Mouse (Mus musculus): ENCODE results near the gene Suclg2. TPM values are rescaled to one million over a fixed set of nuclear protein-coding genes. Genes with fewer than 3 reads are reported as not detected.
A peak's percentile ranks its signal among the peaks of the same experiment; 100 is the strongest.

Gene Suclg2
- total RNA-seq, 2 experiments from 2014 or later: 14.1 to 17.3 TPM

DNA sequence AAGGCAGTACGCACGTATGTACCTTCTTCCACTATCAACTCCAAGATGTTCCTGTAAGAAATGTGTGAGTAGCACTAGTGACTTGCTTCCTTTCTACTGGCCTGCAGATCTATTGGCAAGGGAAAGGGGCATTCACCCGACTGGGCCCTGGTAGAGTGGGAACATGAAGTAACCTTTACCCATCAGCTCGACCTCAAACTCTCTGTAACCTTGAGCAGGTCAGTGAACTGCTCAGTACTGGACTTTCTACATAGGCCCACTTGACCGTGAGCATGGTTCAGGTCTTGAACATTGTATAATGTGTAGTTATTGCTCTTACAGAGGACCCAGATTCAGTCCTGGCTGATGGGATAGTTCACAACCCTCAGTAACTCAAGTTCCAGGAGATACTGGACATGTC is 2.1 kb downstream of the Suclg2 start:
- H3K4me3 ChIP-seq: no peak overlapping the region
- no peak for TF ChIP-seq CTCF (IDR thresholded peaks at IDR 0.05)
- intact Hi-C loops (cut with DNase I): loop anchor here (10.0 kb wide), 2 partner anchors 378 to 518 kb away; no protein-coding TSS in a partner anchor
- DNase-seq (ENCODE audit: extremely low spot score in 1 of 2, low spot score in 2 of 2): no peak
- no peak overlapping the region for H3K27ac ChIP-seq

DNA sequence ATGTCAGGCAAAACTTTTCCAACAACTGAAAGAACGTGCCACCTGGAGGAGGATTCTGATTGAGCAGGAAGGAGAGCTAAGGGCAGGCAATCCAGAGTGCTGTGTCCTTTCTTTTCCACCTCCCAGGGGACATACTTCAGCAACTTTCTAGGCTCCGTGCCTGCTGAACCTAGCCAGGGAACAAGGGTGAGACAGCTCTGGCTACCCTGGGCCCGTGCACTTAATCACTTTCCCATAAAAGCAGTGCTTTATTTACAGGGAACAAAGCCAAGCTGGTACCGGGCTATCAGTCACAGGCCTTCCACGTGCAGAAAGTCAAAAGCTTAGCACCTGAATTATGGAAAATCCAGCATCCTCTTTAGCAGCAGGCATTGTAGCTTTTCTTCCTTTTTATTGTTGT is 5.4 kb downstream of the Suclg2 start:
- DNase-seq (ENCODE audit: extremely low spot score in 1 of 2, low spot score in 2 of 2): no peak
- no peak overlapping the region for H3K27ac ChIP-seq
- TF ChIP-seq CTCF (IDR thresholded peaks at IDR 0.05): no peak
- H3K4me3 ChIP-seq: no peak overlapping the region
- intact Hi-C loops (cut with DNase I): loop anchor here (10.0 kb wide), 2 partner anchors 382 to 522 kb away; no protein-coding TSS in a partner anchor

DNA sequence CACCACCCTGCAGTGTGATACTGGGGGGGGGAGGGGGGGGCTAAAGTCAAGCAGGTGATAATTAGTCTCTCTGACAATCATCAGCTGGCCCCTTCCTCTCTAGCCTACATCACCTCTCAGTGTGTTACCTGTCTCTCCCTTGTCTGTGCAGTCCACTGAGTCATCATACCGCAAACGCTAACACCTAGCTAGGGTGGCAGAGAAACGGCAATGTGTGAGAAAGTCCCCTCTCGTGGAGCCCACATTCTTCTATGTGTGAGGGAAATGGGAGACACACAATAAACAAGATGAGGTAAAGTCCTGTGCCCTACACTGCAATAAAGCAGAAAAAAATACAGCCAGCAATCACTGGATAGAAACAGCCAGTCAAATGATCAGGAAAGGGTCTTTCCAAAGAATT is 6.5 kb downstream of the Suclg2 start:
- intact Hi-C loops (cut with DNase I): loop anchor here (10.0 kb wide), 2 partner anchors 383 to 523 kb away; no protein-coding TSS in a partner anchor
- no peak for TF ChIP-seq CTCF (IDR thresholded peaks at IDR 0.05)
- no peak for DNase-seq (ENCODE audit: extremely low spot score in 1 of 2, low spot score in 2 of 2)
- Histone ChIP-seq H3K4me3 (no peak overlapping the region), H3K27ac (no peak overlapping the region)

DNA sequence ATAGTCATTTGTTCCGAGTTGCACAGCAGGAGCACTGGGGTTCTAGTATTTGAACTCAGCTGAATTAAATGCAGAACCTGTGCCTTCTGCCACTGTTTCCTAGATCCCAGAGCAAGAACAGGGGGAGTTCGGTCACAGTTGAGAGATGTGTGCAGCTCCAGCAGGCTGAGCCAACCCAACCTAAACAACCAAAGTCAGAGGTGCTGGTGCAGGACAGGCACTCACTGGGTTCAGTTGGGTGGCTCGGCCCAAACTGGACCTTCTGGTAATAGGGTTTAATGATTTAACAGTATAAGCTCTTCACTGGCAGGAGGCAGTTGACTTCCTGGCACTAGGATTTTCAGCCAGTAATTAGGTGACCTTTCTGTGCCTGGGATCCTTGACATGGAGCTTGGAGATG is 6.9 kb downstream of the Suclg2 start:
- H3K27ac ChIP-seq: no peak overlapping the region
- intact Hi-C loops (cut with DNase I): loop anchor here (10.0 kb wide), 2 partner anchors 383 to 523 kb away; no protein-coding TSS in a partner anchor
- no peak for TF ChIP-seq CTCF (IDR thresholded peaks at IDR 0.05)
- H3K4me3 ChIP-seq: no peak overlapping the region
- DNase-seq (ENCODE audit: extremely low spot score in 1 of 2, low spot score in 2 of 2): no peak

DNA sequence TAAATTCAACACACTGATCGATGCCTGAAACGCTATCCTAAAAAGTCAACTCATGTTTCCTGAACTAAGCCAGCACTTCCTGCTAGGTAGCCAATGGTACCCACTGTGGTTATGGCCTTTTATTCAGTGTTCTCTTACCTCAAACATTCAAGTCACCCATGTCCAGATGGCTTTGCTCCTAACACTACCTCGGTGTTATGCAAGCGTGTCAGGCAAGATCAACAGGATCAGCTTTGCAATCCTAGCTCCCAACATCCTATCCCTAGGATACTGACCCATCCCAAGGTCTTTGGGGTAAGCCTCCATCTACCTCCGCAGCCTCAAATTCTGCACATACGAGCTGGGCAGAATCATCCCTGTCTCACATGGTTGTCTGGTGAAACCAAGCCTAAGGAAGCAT is 7.7 kb downstream of the Suclg2 start:
- intact Hi-C loops (cut with DNase I): loop anchor here (10.0 kb wide), 2 partner anchors 384 to 524 kb away; no protein-coding TSS in a partner anchor

DNA sequence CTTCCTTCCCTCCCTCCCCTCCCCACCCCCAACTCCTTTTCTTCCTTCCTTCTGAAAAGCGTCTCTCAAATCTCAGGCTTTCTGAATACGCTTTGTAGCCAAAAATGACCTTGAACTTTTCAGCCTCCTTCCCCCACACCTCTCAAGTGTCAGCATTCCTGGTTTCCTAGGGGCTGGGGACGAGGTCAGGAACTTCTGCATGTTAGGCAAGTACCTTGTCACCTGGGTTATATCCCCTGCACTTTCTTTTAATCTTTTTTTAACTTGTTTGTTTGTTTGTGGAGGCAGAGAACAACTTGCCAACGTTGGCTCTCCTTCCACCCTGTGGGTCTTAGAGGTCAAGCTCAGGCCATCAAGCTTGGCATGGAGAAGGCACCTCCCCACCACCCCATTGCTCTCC is 9.1 kb downstream of the Suclg2 start:
- no peak for DNase-seq (ENCODE audit: extremely low spot score in 1 of 2, low spot score in 2 of 2)

More for the DNA sequence above, 7.7 kb downstream of the Suclg2 start:
- no peak for TF ChIP-seq CTCF (IDR thresholded peaks at IDR 0.05)
- no peak overlapping the region for H3K27ac ChIP-seq
- no peak for DNase-seq (ENCODE audit: extremely low spot score in 1 of 2, low spot score in 2 of 2)
- H3K4me3 ChIP-seq: no peak overlapping the region

DNA sequence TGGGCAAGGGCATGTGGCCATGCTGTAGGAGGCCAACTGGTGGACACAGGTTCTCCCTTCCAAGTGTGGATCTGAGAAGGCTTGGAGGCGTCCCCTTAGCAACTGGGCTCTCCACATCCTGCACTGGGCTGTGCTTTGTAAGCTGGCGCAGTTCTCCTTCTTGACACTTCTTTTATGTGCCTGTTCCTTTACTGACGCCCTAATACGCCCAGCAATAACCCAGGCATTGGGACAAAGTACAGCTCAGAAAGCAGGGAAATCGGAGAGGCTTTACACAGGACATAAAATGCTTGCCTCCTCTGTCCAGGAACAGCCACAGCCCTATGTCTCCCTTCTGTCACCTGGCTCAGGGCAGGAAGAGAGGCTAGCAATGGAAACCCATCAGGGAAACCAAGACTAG is 9.5 kb downstream of the Suclg2 start:
- Histone ChIP-seq H3K4me3 (no peak overlapping the region), H3K27ac (no peak overlapping the region)
- DNase-seq (ENCODE audit: extremely low spot score in 1 of 2, low spot score in 2 of 2): no peak
- intact Hi-C loops (cut with DNase I): no loop called here
- TF ChIP-seq CTCF (IDR thresholded peaks at IDR 0.05): no peak

More for the DNA sequence above, 9.1 kb downstream of the Suclg2 start:
- Histone ChIP-seq H3K27ac (no peak overlapping the region), H3K4me3 (no peak overlapping the region)
- TF ChIP-seq CTCF (IDR thresholded peaks at IDR 0.05): no peak
- intact Hi-C loops (cut with DNase I): no loop called here

DNA sequence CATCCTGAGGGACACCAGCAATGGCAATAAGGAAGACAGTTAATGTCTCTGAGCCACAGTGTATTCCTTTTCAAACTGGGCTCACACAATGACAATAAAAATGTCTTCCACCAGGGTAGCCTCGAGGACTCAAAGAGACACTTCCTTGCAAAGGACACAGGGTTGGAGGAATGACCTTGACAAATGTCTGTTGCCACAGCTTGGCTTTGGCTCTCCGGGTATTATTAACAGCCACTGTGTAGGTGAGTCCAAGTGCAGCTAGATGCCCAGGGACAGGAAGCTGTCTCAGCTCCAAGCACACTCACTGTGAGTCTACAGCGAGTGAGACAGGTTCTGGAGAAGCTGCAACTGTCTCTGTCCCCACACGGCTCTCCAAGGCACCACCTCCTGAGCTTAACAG is 14.0 kb downstream of the Suclg2 start:
- no peak for DNase-seq (ENCODE audit: extremely low spot score in 1 of 2, low spot score in 2 of 2)
- intact Hi-C loops (cut with DNase I): no loop called here
- Histone ChIP-seq H3K27ac (no peak overlapping the region), H3K4me3 (no peak overlapping the region)
- TF ChIP-seq CTCF (IDR thresholded peaks at IDR 0.05): no peak

DNA sequence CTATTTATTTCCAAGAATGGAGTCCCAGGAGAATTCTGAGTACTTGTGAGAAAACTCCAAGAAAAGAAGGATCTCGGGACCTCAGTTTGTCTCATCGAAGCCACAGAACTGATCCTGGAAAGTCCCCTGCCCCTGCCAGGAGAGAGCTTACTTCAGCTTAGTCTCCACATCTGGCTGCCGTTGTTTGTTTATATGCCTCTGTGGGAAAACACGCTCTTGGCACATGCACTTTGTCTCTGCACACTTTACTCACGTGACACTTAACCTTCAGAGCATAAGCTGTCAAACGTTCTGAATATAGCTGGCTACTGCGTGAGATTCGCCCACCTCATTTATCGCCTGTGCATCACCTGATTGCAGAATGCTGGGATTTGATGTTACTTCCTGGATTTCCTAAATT is 16.4 kb downstream of the Suclg2 start:
- intact Hi-C loops (cut with DNase I): no loop called here
- no peak overlapping the region for H3K4me3 ChIP-seq
- no peak overlapping the region for H3K27ac ChIP-seq
- TF ChIP-seq CTCF (IDR thresholded peaks at IDR 0.05): no peak
- DNase-seq (ENCODE audit: extremely low spot score in 1 of 2, low spot score in 2 of 2): no peak

DNA sequence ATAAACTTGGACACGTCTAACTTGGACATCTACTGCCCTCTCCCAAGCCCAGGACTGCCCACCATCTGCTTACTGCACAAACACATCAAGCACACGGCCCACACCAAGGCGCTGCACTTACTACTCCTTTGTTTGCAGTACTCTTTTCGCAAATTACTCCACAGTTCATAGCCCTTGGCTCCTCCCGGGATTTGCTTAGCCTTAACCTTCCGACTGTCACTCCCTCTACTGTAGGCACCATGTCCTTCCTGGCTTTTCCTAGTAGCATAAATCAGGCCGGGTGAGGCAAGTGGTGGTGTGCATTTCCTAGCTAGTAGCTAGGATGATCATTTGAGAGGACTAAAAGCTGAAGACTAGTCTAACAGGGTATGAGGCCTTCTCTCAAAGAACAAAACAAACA is 16.8 kb downstream of the Suclg2 start:
- no peak overlapping the region for H3K27ac ChIP-seq
- intact Hi-C loops (cut with DNase I): no loop called here
- no peak for TF ChIP-seq CTCF (IDR thresholded peaks at IDR 0.05)
- DNase-seq (ENCODE audit: extremely low spot score in 1 of 2, low spot score in 2 of 2): no peak
- H3K4me3 ChIP-seq: no peak overlapping the region

DNA sequence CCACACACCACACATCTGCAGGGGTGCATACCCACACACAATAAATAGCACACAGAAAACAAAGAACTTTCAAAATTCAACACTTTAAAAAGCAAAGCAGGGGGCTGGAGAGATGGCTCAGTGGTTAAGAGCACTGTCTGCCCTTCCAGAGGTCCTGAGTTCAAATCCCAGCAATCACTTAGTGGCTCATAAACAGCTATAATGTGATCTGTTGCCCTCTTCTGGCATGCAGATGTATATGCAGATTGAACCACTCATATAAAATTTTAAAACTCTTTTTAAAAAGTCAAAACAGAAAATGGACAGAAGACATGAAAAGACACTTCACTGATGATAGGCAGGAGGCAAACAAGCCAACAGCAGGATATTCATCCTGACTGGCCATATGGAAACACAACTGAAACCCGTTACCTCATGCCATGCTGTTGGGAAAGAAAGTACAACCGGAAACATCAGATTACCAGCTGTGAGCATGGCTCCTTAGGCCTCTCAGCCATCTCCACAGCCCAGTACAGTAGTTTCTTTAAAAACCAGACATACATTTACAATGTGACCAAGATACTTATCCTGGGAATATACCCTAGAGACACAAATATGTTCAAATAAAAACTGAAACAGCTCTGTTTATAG is 17.5 kb downstream of the Suclg2 start:
- intact Hi-C loops (cut with DNase I): no loop called here
- no peak for DNase-seq (ENCODE audit: extremely low spot score in 1 of 2, low spot score in 2 of 2)
- no peak overlapping the region for H3K4me3 ChIP-seq
- H3K27ac ChIP-seq: no peak overlapping the region
- peak; percentile 20; the same call in 1 of the 2 replicates for TF ChIP-seq CTCF (IDR thresholded peaks at IDR 0.05)

DNA sequence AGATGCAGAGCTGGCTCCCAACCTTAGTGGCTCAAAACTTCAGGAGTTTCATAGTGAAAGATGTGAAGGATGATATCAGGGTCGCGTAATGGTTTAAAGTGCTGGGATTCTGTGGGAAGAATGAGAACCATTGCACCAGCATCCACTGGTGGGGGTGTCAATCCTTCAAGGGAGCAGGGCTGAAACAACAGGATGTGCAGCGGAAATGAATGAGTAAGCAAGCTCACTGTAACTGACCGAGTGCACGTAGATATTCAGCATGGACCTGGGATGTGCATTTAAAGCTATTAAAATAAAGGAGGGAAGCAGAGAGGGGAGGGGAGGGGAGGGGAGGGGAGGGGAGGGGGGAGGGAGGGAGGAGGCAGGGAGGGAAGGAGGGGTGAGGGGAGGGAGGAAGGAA is 18.4 kb downstream of the Suclg2 start:
- Histone ChIP-seq H3K4me3 (no peak overlapping the region), H3K27ac (no peak overlapping the region)
- intact Hi-C loops (cut with DNase I): no loop called here
- no peak for TF ChIP-seq CTCF (IDR thresholded peaks at IDR 0.05)
- no peak for DNase-seq (ENCODE audit: extremely low spot score in 1 of 2, low spot score in 2 of 2)

DNA sequence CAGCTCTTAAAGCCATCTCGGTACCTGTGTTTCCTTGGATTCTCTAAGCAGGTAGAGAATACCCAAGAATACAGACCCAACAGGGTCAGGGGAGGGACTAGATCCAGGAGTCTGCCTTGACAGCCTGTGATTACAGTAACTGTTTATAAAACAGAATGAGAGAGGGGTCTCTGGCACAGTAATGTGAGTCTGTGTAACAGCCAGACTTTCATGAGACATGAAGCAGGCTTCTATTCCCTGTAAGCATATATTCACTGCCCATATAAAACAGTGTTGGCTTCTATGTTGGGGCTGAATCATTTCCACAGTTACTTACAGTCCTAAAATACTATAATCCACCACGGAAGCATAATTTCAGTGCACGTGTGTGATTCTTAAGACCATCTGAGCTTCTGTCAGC is 19.3 kb downstream of the Suclg2 start:
- Histone ChIP-seq H3K4me3 (no peak overlapping the region), H3K27ac (no peak overlapping the region)
- no peak for DNase-seq (ENCODE audit: extremely low spot score in 1 of 2, low spot score in 2 of 2)
- intact Hi-C loops (cut with DNase I): no loop called here
- no peak for TF ChIP-seq CTCF (IDR thresholded peaks at IDR 0.05)

Data from left cerebral cortex, adult 2 months (tissue).